Mouse (Mus musculus) liver, postnatal 0 days (tissue): ENCODE data around the gene Sf3b2. TPM values are rescaled to one million over a fixed set of nuclear protein-coding genes. Genes with fewer than 3 reads are reported as not detected.

Experiments used
- ATAC-seq: fragments of 200-750 bp; cut with Nextera tagmentation; 2 replicates; pipeline ENCODE4 v1.8.0; 2017; ENCODE audit warnings: mild to moderate bottlenecking, moderate library complexity
- DNase-seq: peaks from one replicate; pipeline ENCODE4 v3.0.0-alpha.2; 2016
- H3K27ac ChIP-seq: fragments of 300-500 bp; sonication (generic); 2 replicates; pipeline ENCODE4 v1.5.1; 2014; ENCODE audit warnings: antibody characterized with exemption, moderate library complexity, mild to moderate bottlenecking, low read depth
- H3K27me3 ChIP-seq: fragments of 300-500 bp; sonication (generic); 2 replicates; pipeline ENCODE4 v1.6.1; 2014; ENCODE audit warnings: low read length, control low read depth, mixed read lengths; ENCODE audit not compliant: insufficient read depth
- H3K36me3 ChIP-seq: fragments of 300-500 bp; sonication (generic); replicated peaks from 2 replicates; pipeline ENCODE4 v1.6.1; 2014; ENCODE audit warnings: mild to moderate bottlenecking, control low read depth, low read length, moderate library complexity, mixed read lengths; ENCODE audit not compliant: insufficient read depth
- H3K4me1 ChIP-seq: fragments of 300-500 bp; sonication (generic); 2 replicates; pipeline ENCODE4 v1.6.1; 2014; ENCODE audit warnings: antibody characterized with exemption, mild to moderate bottlenecking, control low read depth; ENCODE audit not compliant: insufficient read depth
- H3K4me2 ChIP-seq: fragments of 300-500 bp; sonication (generic); 2 replicates; pipeline ENCODE4 v1.6.1; 2014; ENCODE audit warnings: low read depth, mild to moderate bottlenecking, low read length, moderate library complexity, mixed read lengths
- H3K4me3 ChIP-seq: fragments of 300-500 bp; sonication (generic); 2 replicates; pipeline ENCODE4 v1.5.1; 2014; ENCODE audit warnings: low read depth, low read length
- H3K9ac ChIP-seq: fragments of 300-500 bp; sonication (generic); replicated peaks from 2 replicates; pipeline ENCODE4 v1.6.1; 2014; ENCODE audit warnings: mild to moderate bottlenecking, moderate library complexity
- H3K9me3 ChIP-seq: fragments of 300-500 bp; sonication (generic); 2 replicates; pipeline ENCODE4 v1.6.1; 2016; ENCODE audit warnings: mild to moderate bottlenecking, control low read depth, low read length, mixed read lengths
- CTCF ChIP-seq: sonication (generic); IDR thresholded peaks from 2 replicates; pipeline ENCODE4 v1.5.1; 2016; ENCODE audit warnings: antibody characterized with exemption, low read depth
- EP300 ChIP-seq: IDR thresholded peaks from 2 replicates; pipeline ENCODE4 v1.6.1; 2016; ENCODE audit warnings: antibody characterized with exemption, low read depth, mild to moderate bottlenecking
- WGBS: fragments of 180-500 bp; shearing (Covaris S2); extraction: QIAGEN DNeasy Blood & Tissue Kit; methylation state at CpG from one replicate; pipeline ENCODE4 v1.1.7; 2014; ENCODE audit not compliant: insufficient replicate concordance; 5-methylcytosine and 5-hydroxymethylcytosine counted together
- polyA plus RNA-seq: library from polyadenylated mRNA; unstranded; fragments of >200 nt; fragmentation: Nextera tagmentation; extraction: Ambion mirVana; gene quantifications from 2 replicates; pipeline ENCODE4 v1.2.1, GENCODE M21; 2015

Gene Sf3b2
- polyA plus RNA-seq, 1 experiment from 2014 or later = 93.7 TPM

GRCm38 (mm10) chr19:5232696-5233095 lies 62.6 kb downstream of the Sf3b2 start:
- DNase-seq = no peak
- TF ChIP-seq CTCF = no peak
- TF ChIP-seq EP300 = no peak
- ATAC-seq = no peak

DNA sequence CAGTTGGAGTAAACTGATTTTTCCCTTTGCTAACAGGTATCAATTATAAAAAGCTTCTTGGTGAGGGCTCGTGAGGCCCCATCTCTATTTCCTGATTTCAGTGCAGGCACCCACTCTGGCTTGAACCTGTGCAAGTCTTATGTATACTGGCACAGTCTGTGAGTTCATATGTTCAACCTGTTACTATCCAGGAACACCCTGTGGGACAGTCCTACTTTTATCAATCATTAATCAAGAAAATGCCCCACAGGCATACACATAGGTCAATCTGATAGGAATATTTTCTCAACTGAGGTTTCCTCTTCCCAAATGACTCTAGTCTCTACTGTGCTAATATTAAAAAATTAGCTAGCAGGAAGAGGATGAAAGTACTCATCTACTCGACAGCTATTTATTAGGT lies 65.1 kb downstream of the Sf3b2 start:
- Histone ChIP-seq H3K9me3 (no peaks in the 10 kb centered on the region), H3K9ac (no peak overlapping the region), H3K4me2 (no peak overlapping the region), H3K4me1 (no peaks in the 10 kb centered on the region), H3K36me3 (no peaks in the 10 kb centered on the region), H3K4me3 (no peak overlapping the region), H3K27me3 (no peaks in the 10 kb centered on the region), H3K27ac (peak overlapping the region; percentile 3)
- DNase-seq = no peak
- ATAC-seq = peak; percentile 98
- TF ChIP-seq EP300 (no peak), CTCF (no peak)
- WGBS = 70% methylated on average over 2 of the region's 2 CpGs

More at GRCm38 (mm10) chr19:5232696-5233095, 62.6 kb downstream of the Sf3b2 start:
- Histone ChIP-seq H3K27me3 (no peaks in the 10 kb centered on the region), H3K27ac (no peak overlapping the region), H3K4me2 (no peak overlapping the region), H3K36me3 (no peaks in the 10 kb centered on the region), H3K9me3 (no peaks in the 10 kb centered on the region), H3K4me3 (no peak overlapping the region), H3K4me1 (no peaks in the 10 kb centered on the region), H3K9ac (no peak overlapping the region)
- 80% methylated on average over 4 of the region's 4 CpGs for WGBS

GRCm38 (mm10) chr19:5224624-5225023 lies 70.6 kb downstream of the Sf3b2 start:
- no peak overlapping the region for H3K4me2 ChIP-seq

DNA sequence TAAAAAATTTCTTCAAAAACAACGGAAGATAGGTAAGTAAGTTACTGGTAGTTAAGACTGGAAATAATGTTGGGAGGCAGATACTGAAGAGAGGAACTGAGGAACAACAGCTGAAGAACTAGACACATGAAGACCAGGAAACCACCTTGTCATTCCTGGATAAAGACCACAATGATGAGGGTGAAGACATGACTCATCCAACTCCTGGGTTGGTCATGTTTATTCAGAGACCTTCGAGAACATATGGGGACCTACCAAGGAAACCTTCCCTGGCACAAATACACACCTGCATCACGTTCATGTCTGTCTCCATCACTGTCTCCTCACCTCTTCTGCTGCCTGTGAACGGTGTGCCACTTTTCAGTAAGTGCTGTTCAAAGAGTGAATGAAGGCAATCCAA lies 71.2 kb downstream of the Sf3b2 start:
- Histone ChIP-seq H3K4me2 (no peak overlapping the region), H3K4me1 (peaks cover 7% of the 10 kb centered on the region; the same call in 1 of the 2 replicates), H3K27ac (no peak overlapping the region), H3K36me3 (no peaks in the 10 kb centered on the region), H3K27me3 (no peaks in the 10 kb centered on the region), H3K9ac (no peak overlapping the region), H3K9me3 (no peaks in the 10 kb centered on the region), H3K4me3 (no peak overlapping the region)
- no peak for ATAC-seq
- TF ChIP-seq EP300 = no peak
- no peak for TF ChIP-seq CTCF
- no peak for DNase-seq
- 77% methylated on average over 4 of the region's 4 CpGs for WGBS

More at GRCm38 (mm10) chr19:5224624-5225023, 70.6 kb downstream of the Sf3b2 start:
- no peak for TF ChIP-seq CTCF
- no peak for TF ChIP-seq EP300
- H3K4me3 ChIP-seq = no peak overlapping the region
- no peak overlapping the region for H3K27ac ChIP-seq
- DNase-seq = no peak
- H3K27me3 ChIP-seq = no peaks in the 10 kb centered on the region
- no peak for ATAC-seq
- no peaks in the 10 kb centered on the region for H3K9me3 ChIP-seq
- H3K36me3 ChIP-seq = no peaks in the 10 kb centered on the region
- WGBS = 86% methylated on average over 2 of the region's 2 CpGs
- H3K4me1 ChIP-seq = peaks cover 7% of the 10 kb centered on the region; the same call in 1 of the 2 replicates
- no peak overlapping the region for H3K9ac ChIP-seq

Other genes with a start within 250 kb of the Sf3b2 start
- gene Rin1, start 245.0 kb downstream of the Sf3b2 start, polyA plus RNA-seq = 0.21 and 0.36 TPM in 2 replicates
- 2.0 and 2.4 TPM in 2 replicates for gene Cd248, start 227.4 kb downstream of the Sf3b2 start, polyA plus RNA-seq
- gene Tmem151a, start 209.9 kb downstream of the Sf3b2 start, polyA plus RNA-seq = 0.79 and 0.96 TPM in 2 replicates
- 84.0 and 87.5 TPM in 2 replicates for gene Yif1a, start 206.9 kb downstream of the Sf3b2 start, polyA plus RNA-seq
- 0.15 and 0.18 TPM in 2 replicates for gene Cnih2, start 196.9 kb downstream of the Sf3b2 start, polyA plus RNA-seq
- gene Rab1b, start 188.4 kb downstream of the Sf3b2 start, polyA plus RNA-seq = 86.0 and 90.6 TPM in 2 replicates
- gene Klc2, start 176.9 kb downstream of the Sf3b2 start, polyA plus RNA-seq = 1.3 and 1.5 TPM in 2 replicates
- 2.6 and 3.3 TPM in 2 replicates for gene Pacs1, start 22.3 kb downstream of the Sf3b2 start, polyA plus RNA-seq
- gene Gal3st3, start 2.9 kb upstream of the Sf3b2 start, polyA plus RNA-seq = not detected in 2 replicates
- gene Catsper1, start 40.3 kb upstream of the Sf3b2 start, polyA plus RNA-seq = not detected in 2 replicates
- gene Cst6, start 54.1 kb upstream of the Sf3b2 start, polyA plus RNA-seq = not detected in 2 replicates
- 19.3 and 25.0 TPM in 2 replicates for gene Eif1ad, start 71.3 kb upstream of the Sf3b2 start, polyA plus RNA-seq
- 158 and 164 TPM in 2 replicates for gene Banf1, start 71.7 kb upstream of the Sf3b2 start, polyA plus RNA-seq
- gene Sart1, start 93.2 kb upstream of the Sf3b2 start, polyA plus RNA-seq = 20.8 and 24.0 TPM in 2 replicates
- 0.14 TPM in 1 of 2 replicates, not detected in the other for gene Tsga10ip, start 107.1 kb upstream of the Sf3b2 start, polyA plus RNA-seq
- gene Drap1, start 129.5 kb upstream of the Sf3b2 start, polyA plus RNA-seq = 71.5 and 74.2 TPM in 2 replicates
- gene AI837181, start 129.7 kb upstream of the Sf3b2 start, polyA plus RNA-seq = 15.8 and 16.1 TPM in 2 replicates
- not detected in 2 replicates for gene Fosl1, start 152.1 kb upstream of the Sf3b2 start, polyA plus RNA-seq
- 1.6 and 2.1 TPM in 2 replicates for gene Ccdc85b, start 162.4 kb upstream of the Sf3b2 start, polyA plus RNA-seq
- 35.6 and 35.7 TPM in 2 replicates for gene Fibp, start 165.2 kb upstream of the Sf3b2 start, polyA plus RNA-seq
- 1.4 and 1.9 TPM in 2 replicates for gene Ctsw, start 173.1 kb upstream of the Sf3b2 start, polyA plus RNA-seq
- 8.1 and 9.2 TPM in 2 replicates for gene Efemp2, start 178.5 kb upstream of the Sf3b2 start, polyA plus RNA-seq
- gene Mus81, start 192.9 kb upstream of the Sf3b2 start, polyA plus RNA-seq = 8.6 and 11.9 TPM in 2 replicates
- gene Cfl1, start 195.0 kb upstream of the Sf3b2 start, polyA plus RNA-seq = 841 and 843 TPM in 2 replicates
- not detected in 2 replicates for gene 1700020D05Rik, start 208.3 kb upstream of the Sf3b2 start, polyA plus RNA-seq
- 2.6 and 3.0 TPM in 2 replicates for gene Snx32, start 215.1 kb upstream of the Sf3b2 start, polyA plus RNA-seq